Mouse (Mus musculus) small intestine, adult 2 months (tissue): ENCODE measurements at regions not wholly inside any gene's neighbourhood (a gene's known extent, or its start where the extent isn't known, plus 50 kb on each side); places are given as distances from the start of the nearest gene placed in this dataset.

Experiments used
- CTCF ChIP-seq: fragments of 200-500 bp; IDR thresholded peaks from 2 replicates; pipeline ENCODE4 v1.5.1; 2012; ENCODE audit warnings: low read depth, mild to moderate bottlenecking, control low read depth, inconsistent platforms, low read length, moderate library complexity, mixed read lengths; ENCODE audit not compliant: insufficient replicate concordance, insufficient read length; ENCODE audit errors: extremely low read depth
- POLR2A ChIP-seq: fragments of 200-500 bp; IDR thresholded peaks from 2 replicates; pipeline ENCODE4 v1.6.1; 2012; ENCODE audit warnings: low read depth, mild to moderate bottlenecking, control low read depth, inconsistent platforms, low read length, moderate library complexity

- TF ChIP-seq CTCF (no peak), POLR2A (no peak)
Measured at GRCm38 (mm10) chr11:112916923-112917322, 134.9 kb downstream of the Sox9 start.
